Mouse (Mus musculus) E14TG2a.4 (cell line): Measurements from ENCODE around the gene Abhd13.

ENCODE experiments used
- H3K27me3 ChIP-seq: 2 replicates; pipeline ENCODE4 v1.6.1; 2014; ENCODE audit warnings: low read length, control low read depth; ENCODE audit not compliant: insufficient read depth
- H3K36me3 ChIP-seq: 2 replicates; pipeline ENCODE4 v1.6.1; 2014; ENCODE audit warnings: low read length, control low read depth; ENCODE audit not compliant: insufficient read depth
- H3K4me1 ChIP-seq: replicated peaks from 2 replicates; pipeline ENCODE4 v1.6.1; 2014; ENCODE audit warnings: low read depth, low read length, control low read depth
- H3K4me3 ChIP-seq: replicated peaks from 2 replicates; pipeline ENCODE4 v1.5.1; 2014; ENCODE audit warnings: mild to moderate bottlenecking, low read length
- H3K9me3 ChIP-seq: 2 replicates; pipeline ENCODE4 v1.6.1; 2014; ENCODE audit warnings: low read length, control low read depth
- CTCF ChIP-seq: conservative IDR thresholded peaks from 2 replicates; pipeline ENCODE4 v1.5.1; 2014; ENCODE audit warnings: low read length
- NANOG ChIP-seq: IDR thresholded peaks from 2 replicates; pipeline ENCODE4 v1.6.1; 2014; ENCODE audit warnings: borderline replicate concordance, low read length, mixed read lengths
- POU5F1 ChIP-seq: IDR thresholded peaks from 2 replicates; pipeline ENCODE4 v1.6.1; 2014; ENCODE audit warnings: low read length, borderline replicate concordance

Abhd13 gene

DNA sequence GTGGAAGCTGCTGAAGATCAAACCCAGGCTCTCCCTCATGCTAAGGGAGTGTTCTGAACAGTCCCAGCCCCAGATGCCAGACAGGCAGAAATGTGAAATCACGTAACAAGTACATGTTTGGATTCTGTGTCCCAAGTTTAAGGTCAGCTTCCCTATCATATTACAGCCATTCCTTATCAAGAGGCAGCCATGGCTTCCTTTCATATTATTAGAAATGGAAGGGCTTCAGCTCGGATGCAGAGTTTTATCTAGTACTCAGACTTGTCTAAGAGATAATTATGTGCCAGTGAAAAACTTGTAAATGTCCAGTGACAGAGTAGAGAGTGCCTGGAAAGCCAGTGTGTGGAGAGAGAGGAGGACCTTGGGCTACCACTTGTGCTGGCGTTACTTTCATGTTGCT lies 63.4 kb downstream of the Abhd13 start:
- H3K9me3 ChIP-seq, result no peaks in the 10 kb centered on the region
- no peaks in the 10 kb centered on the region for H3K4me1 ChIP-seq
- no peaks in the 10 kb centered on the region for H3K36me3 ChIP-seq
- H3K4me3 ChIP-seq, result no peak overlapping the region
- H3K27me3 ChIP-seq, result no peaks in the 10 kb centered on the region
- no peak for TF ChIP-seq CTCF
- TF ChIP-seq POU5F1, result no peak
- no peak for TF ChIP-seq NANOG
